Mouse (Mus musculus) C2C12 (cell line): ENCODE results near the gene Acad10.
"Not testable (repeated sequence)": the region's sequence is repeated elsewhere in the genome, so short reads cannot be mapped to it uniquely, and the experiment has no call there.

Experiments used
- CTCF ChIP-seq: IDR thresholded peaks from one replicate; pipeline ENCODE4 v1.5.1; 2011; ENCODE audit not compliant: control insufficient read depth, insufficient read depth, insufficient read length
- MAX ChIP-seq: IDR thresholded peaks from one replicate; pipeline ENCODE4 v1.6.1; 2011; ENCODE audit warnings: mild to moderate bottlenecking, control low read depth
- MYOG ChIP-seq: IDR thresholded peaks from one replicate; pipeline ENCODE4 v1.6.1; 2011; ENCODE audit not compliant: control insufficient read depth, insufficient read length; ENCODE audit errors: extremely low read depth

DNA sequence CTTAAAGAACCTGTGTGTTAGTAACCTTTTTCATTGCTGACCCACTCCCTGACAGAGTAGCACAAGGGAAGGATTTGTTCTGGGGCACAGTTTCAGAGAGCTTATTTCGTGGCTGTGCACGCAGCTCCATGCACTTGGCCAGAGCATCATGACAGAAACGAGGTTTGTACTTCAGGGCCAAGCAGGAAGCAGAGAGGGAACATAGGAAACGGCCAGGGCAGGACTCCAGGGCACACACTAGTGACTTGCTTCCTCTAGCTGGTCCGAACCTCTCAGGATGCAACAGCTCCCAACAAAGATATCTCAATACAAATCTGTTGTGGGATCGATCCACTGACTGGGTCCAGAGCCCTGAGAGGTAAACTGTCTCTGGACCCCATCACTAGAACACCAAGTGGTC, 3.4 kb downstream of the Acad10 start:
- not testable (repeated sequence) for TF ChIP-seq MYOG, CTCF, MAX
